Comparison of ENCODE assay signal across 10 mouse cellular contexts in the genomic region with DNA sequence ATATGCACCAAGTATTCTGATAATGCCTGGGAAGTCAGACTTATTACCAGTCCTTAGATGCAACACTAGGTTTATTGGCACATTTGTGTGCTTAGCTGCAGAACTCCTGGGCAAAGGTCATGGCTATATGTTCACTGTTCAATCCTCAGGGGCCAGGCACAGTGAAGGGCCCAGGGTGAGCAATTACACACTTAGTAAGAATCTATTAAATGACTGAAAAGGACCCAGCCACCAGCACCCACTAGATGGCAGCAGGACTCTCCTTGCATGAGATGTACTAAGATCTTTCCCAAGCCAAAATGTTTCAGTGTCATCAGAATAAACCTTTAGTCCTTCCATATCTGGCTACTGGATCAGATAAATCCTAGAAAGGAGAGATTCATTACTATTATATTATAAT. TPM values are rescaled to one million over a fixed set of nuclear protein-coding genes. Genes with fewer than 3 reads are reported as not detected.
DNase-seq lines count a peak whose midpoint lies in the region; ATAC-seq and TF ChIP-seq lines count a peak whose summit lies in the region.
"Had no signal": no experiment of that assay in that cellular context is flagged by ENCODE, and none has a peak within 500 bp of the region (broad histone marks: within the 10 kb centered on the region; RNA-seq: fewer than 3 reads in every experiment).

No protein-coding gene starts in this region.

- H3K36me3 ChIP-seq in forebrain, embryonic 15.5 days = no peaks in the 10 kb centered on the region
- H3K36me3 ChIP-seq in intestine, postnatal 0 days (ENCODE audit: control insufficient read depth, insufficient read depth) = no peaks in the 10 kb centered on the region
- H3K36me3 ChIP-seq in neural tube, embryonic 15.5 days = no peaks in the 10 kb centered on the region
- H3K36me3 ChIP-seq: neural tube, embryonic 13.5 days had no signal

- no peaks in the 10 kb centered on the region for H3K27me3 ChIP-seq in forebrain, embryonic 15.5 days
- no peaks in the 10 kb centered on the region for H3K27me3 ChIP-seq in intestine, postnatal 0 days (replicated peaks; ENCODE audit: control insufficient read depth, insufficient read depth, low read length)
- no peaks in the 10 kb centered on the region for H3K27me3 ChIP-seq in neural tube, embryonic 15.5 days (replicated peaks)
- H3K27me3 ChIP-seq: neural tube, embryonic 13.5 days had no signal

- TF ChIP-seq CTCF in intestine, postnatal 0 days (IDR thresholded peaks at IDR 0.05; ENCODE audit: low read depth) = peak; percentile 90

- no peak overlapping the region for H3K4me2 ChIP-seq in forebrain, embryonic 15.5 days (replicated peaks)
- H3K4me2 ChIP-seq in intestine, postnatal 0 days (replicated peaks; ENCODE audit: low read depth) = no peak overlapping the region
- H3K4me2 ChIP-seq in neural tube, embryonic 15.5 days = no peak overlapping the region
- H3K4me2 ChIP-seq: neural tube, embryonic 13.5 days had no signal

- no peaks in the 10 kb centered on the region for H3K9me3 ChIP-seq in forebrain, embryonic 15.5 days
- no peaks in the 10 kb centered on the region for H3K9me3 ChIP-seq in intestine, postnatal 0 days (ENCODE audit: control insufficient read depth)
- H3K9me3 ChIP-seq in neural tube, embryonic 15.5 days (replicated peaks) = no peaks in the 10 kb centered on the region
- H3K9me3 ChIP-seq: neural tube, embryonic 13.5 days had no signal

- ATAC-seq in forebrain, embryonic 15.5 days (replicated peaks) = peak; percentile 58
- peak; percentile 100 for ATAC-seq in intestine, postnatal 0 days
- peak; percentile 82 for ATAC-seq in neural tube, embryonic 15.5 days (ENCODE audit: low FRiP score)

- no peak overlapping the region for H3K27ac ChIP-seq in forebrain, embryonic 15.5 days (replicated peaks)
- H3K27ac ChIP-seq in intestine, postnatal 0 days (ENCODE audit: low read depth, low read length) = no peak overlapping the region
- H3K27ac ChIP-seq in neural tube, embryonic 15.5 days (replicated peaks) = no peak overlapping the region
- H3K27ac ChIP-seq: neural tube, embryonic 13.5 days had no signal

- H3K4me1 ChIP-seq in forebrain, embryonic 15.5 days = no peaks in the 10 kb centered on the region
- H3K4me1 ChIP-seq in intestine, postnatal 0 days (replicated peaks; ENCODE audit: control insufficient read depth, insufficient read depth, low read length) = no peaks in the 10 kb centered on the region
- H3K4me1 ChIP-seq in neural tube, embryonic 15.5 days = no peaks in the 10 kb centered on the region
- H3K4me1 ChIP-seq: neural tube, embryonic 13.5 days had no signal

- H3K9ac ChIP-seq in forebrain, embryonic 15.5 days (replicated peaks) = no peak overlapping the region
- H3K9ac ChIP-seq in intestine, postnatal 0 days (ENCODE audit: low read depth, low read length) = no peak overlapping the region
- no peak overlapping the region for H3K9ac ChIP-seq in neural tube, embryonic 15.5 days (replicated peaks)
- H3K9ac ChIP-seq: neural tube, embryonic 13.5 days had no signal

- DNase-seq in adrenal gland, adult (ENCODE audit: inconsistent age in 2 of 2, low spot score in 1 of 2) = peak; percentile 31 to 73
- DNase-seq in adrenal gland, postnatal 4 days (ENCODE audit: low spot score in 2 of 2) = no peak
- DNase-seq in adrenal gland, postnatal 36 days = peak; percentile 42 to 63
- DNase-seq in left cerebral cortex, adult 8-10 months (ENCODE audit: low spot score in 2 of 2) = peak; percentile 20 to 44
- DNase-seq in thymus, postnatal 0 days (ENCODE audit: low spot score) = no peak

- H3K4me3 ChIP-seq in forebrain, embryonic 15.5 days = no peak overlapping the region
- H3K4me3 ChIP-seq in intestine, postnatal 0 days (ENCODE audit: low read depth, low read length) = no peak overlapping the region
- H3K4me3 ChIP-seq in neural tube, embryonic 15.5 days (replicated peaks) = no peak overlapping the region
- H3K4me3 ChIP-seq: neural tube, embryonic 13.5 days had no signal

RNA-seq across cellular contexts. Expression of gene Cyp2j7, which starts 37.4 kb away (rescaled TPM):
- total RNA-seq in adrenal gland, postnatal 4 days (2021) = not detected
- not detected for total RNA-seq in adrenal gland, postnatal 36 days (2021)
- polyA plus RNA-seq in forebrain, embryonic 15.5 days (2015; fragmentation: Nextera tagmentation; extraction: Ambion mirVana) = not detected in 2 replicates
- polyA plus RNA-seq in intestine, postnatal 0 days (2015; fragmentation: Nextera tagmentation; extraction: Ambion mirVana) = not detected in 2 replicates
- total RNA-seq in left cerebral cortex, adult 8-10 months (2022) = under 1 TPM in 2 of 4 experiments, not detected in 2; 0.23 to 0.26 TPM
- polyA plus RNA-seq in neural tube, embryonic 15.5 days (2015; fragmentation: Nextera tagmentation; extraction: Ambion mirVana) = not detected in 2 replicates
- not detected in 2 replicates for polyA plus RNA-seq in thymus, postnatal 0 days (2015; fragmentation: Nextera tagmentation; extraction: Ambion mirVana)
- total RNA-seq: gastrocnemius, postnatal 4 days had no signal
- polyA plus RNA-seq: neural tube, embryonic 13.5 days had no signal

Comparison
In these comparisons a context has a peak if more than half of its experiments do, and no peak if none do; other contexts are left out.
1. DNase-seq: peak in adrenal gland, adult (2 of 2), adrenal gland, postnatal 36 days (2 of 2) and left cerebral cortex, adult 8-10 months (2 of 2); none in adrenal gland, postnatal 4 days (0 of 2) and thymus, postnatal 0 days (single experiment).
2. Peak in every context shown above with its lines, with median percentiles within 50 percentile points of each other: ATAC-seq.